ENCODE assay signal across 8 mouse cellular contexts in the genomic region with DNA sequence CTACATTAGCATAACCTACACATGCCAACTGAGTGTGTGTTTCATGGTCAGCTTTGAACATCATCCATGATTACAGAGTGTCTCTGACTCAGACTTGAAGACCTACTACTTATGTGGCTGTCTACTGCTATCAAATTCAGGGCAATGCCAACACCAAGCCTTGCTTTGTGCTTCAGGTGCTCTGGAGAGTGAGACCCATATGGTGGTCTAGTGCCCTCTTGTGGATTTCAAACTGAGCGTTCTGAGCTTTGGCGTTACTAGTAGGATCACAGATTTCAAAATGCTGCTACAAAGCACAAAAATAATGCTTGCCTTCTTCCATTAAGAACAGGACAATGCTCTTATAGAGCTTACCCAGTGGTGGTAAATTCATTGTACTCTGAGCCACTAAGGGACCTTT.
DNase-seq lines count a peak whose midpoint lies in the region; ATAC-seq lines count a peak whose summit lies in the region.
"Had no signal": no experiment of that assay in that cellular context is flagged by ENCODE, and none has a peak within 500 bp of the region (broad histone marks: within the 10 kb centered on the region; RNA-seq: fewer than 3 reads in every experiment).

No protein-coding gene starts in this region.

- ATAC-seq in kidney, embryonic 14.5 days (ENCODE audit: low FRiP score, low TSS enrichment): no peak

- no peak overlapping the region for H3K4me3 ChIP-seq in kidney, embryonic 14.5 days (ENCODE audit: low read length)
- H3K4me3 ChIP-seq: myocyte had no signal

- no peaks in the 10 kb centered on the region for H3K4me1 ChIP-seq in kidney, embryonic 14.5 days (ENCODE audit: control insufficient read depth, insufficient read depth, low read length)

- WGBS in kidney, embryonic 14.5 days: 42% methylated on average over 2 of the region's 2 CpGs

- no peaks in the 10 kb centered on the region for H3K36me3 ChIP-seq in kidney, embryonic 14.5 days (ENCODE audit: control insufficient read depth, insufficient read depth, low read length)

- no peak overlapping the region for H3K4me2 ChIP-seq in kidney, embryonic 14.5 days (replicated peaks; ENCODE audit: low read depth, low read length)

- no peaks in the 10 kb centered on the region for H3K27me3 ChIP-seq in kidney, embryonic 14.5 days (ENCODE audit: control insufficient read depth, insufficient read depth, low read length)

- no peak overlapping the region for H3K27ac ChIP-seq in kidney, embryonic 14.5 days (ENCODE audit: low read depth, low read length)

- H3K9ac ChIP-seq in kidney, embryonic 14.5 days (ENCODE audit: low read depth, low read length): no peak overlapping the region

- no peaks in the 10 kb centered on the region for H3K9me3 ChIP-seq in kidney, embryonic 14.5 days (ENCODE audit: control insufficient read depth, low read length)

- DNase-seq in kidney, adult 18-20 months: peak; percentile 21
- peak; percentile 40 for DNase-seq in MN1 (ENCODE audit: low spot score)
- peak; percentile 2 for DNase-seq in c-Kit-negative CD71-positive TER-119-positive erythroid progenitor cells, embryonic 14.5 days (ENCODE audit: low read depth, low spot score)
- DNase-seq in kidney, adult 8-10 months: peak; percentile 22 to 45
- peak; percentile 57 for DNase-seq in skeletal muscle tissue, adult 2 months (ENCODE audit: low read depth, low spot score)
- no peak for DNase-seq in urinary bladder, adult 2 months (ENCODE audit: low spot score)
